Mouse (Mus musculus) liver, embryonic 14.5 days (tissue): ENCODE results near the gene Caly. TPM values are rescaled to one million over a fixed set of nuclear protein-coding genes. Genes with fewer than 3 reads are reported as not detected.

ENCODE experiments used
- ATAC-seq: fragments of 200-750 bp; cut with Nextera tagmentation; 2 replicates; pipeline ENCODE4 v1.8.0; 2017; ENCODE audit warnings: moderate number of reproducible peaks, mild to moderate bottlenecking, moderate library complexity; ENCODE audit not compliant: insufficient read depth
- DNase-seq, 3 experiments: peaks; one replicate each; pipeline ENCODE4 v3.0.0-alpha.2; 2012 to 2013; ENCODE audit warnings: low read depth in 3 of 3, low spot score in 3 of 3
- H3K27ac ChIP-seq: fragments of 300-500 bp; sonication (generic); 2 replicates; pipeline ENCODE4 v1.5.1; 2014; ENCODE audit warnings: moderate library complexity, mild to moderate bottlenecking, control low read depth, inconsistent platforms
- H3K27me3 ChIP-seq: fragments of 300-500 bp; sonication (generic); 2 replicates; pipeline ENCODE4 v1.6.1; 2014; ENCODE audit warnings: mild to moderate bottlenecking, low read length, moderate library complexity; ENCODE audit not compliant: control insufficient read depth, insufficient read depth
- H3K36me3 ChIP-seq: fragments of 300-500 bp; sonication (generic); replicated peaks from 2 replicates; pipeline ENCODE4 v1.6.1; 2014; ENCODE audit warnings: low read depth; ENCODE audit not compliant: control insufficient read depth, insufficient read depth
- H3K4me1 ChIP-seq, 2 experiments: fragments of 200-500 bp in 1 of 2; fragments of 300-500 bp in 1 of 2; sonication (generic) in 1 of 2; replicated peaks; 2 replicates each; pipeline ENCODE4 v1.6.1; 2012 to 2014; ENCODE audit warnings: antibody characterized with exemption in 1 of 2, inconsistent platforms in 1 of 2, low read length in 1 of 2; ENCODE audit not compliant: control insufficient read depth in 2 of 2, insufficient read depth in 2 of 2
- H3K4me2 ChIP-seq: fragments of 300-500 bp; sonication (generic); 2 replicates; pipeline ENCODE4 v1.6.1; 2014; ENCODE audit warnings: low read depth, mild to moderate bottlenecking, control low read depth, moderate library complexity
- H3K4me3 ChIP-seq, 2 experiments: fragments of 200-500 bp in 1 of 2; fragments of 300-500 bp in 1 of 2; sonication (generic) in 1 of 2; 2 replicates each; pipeline ENCODE4 v1.5.1; 2012 to 2014; ENCODE audit warnings: low read depth in 2 of 2, low read length in 2 of 2, mild to moderate bottlenecking in 2 of 2, control low read depth in 1 of 2, inconsistent platforms in 1 of 2, moderate library complexity in 1 of 2; ENCODE audit not compliant: insufficient read depth in 1 of 2
- H3K9ac ChIP-seq: fragments of 300-500 bp; sonication (generic); replicated peaks from 2 replicates; pipeline ENCODE4 v1.6.1; 2014; ENCODE audit warnings: mild to moderate bottlenecking, control low read depth, moderate library complexity
- H3K9me3 ChIP-seq: fragments of 300-500 bp; sonication (generic); 2 replicates; pipeline ENCODE4 v1.6.1; 2016; ENCODE audit warnings: low read length, mixed read lengths; ENCODE audit not compliant: control insufficient read depth
- CTCF ChIP-seq: IDR thresholded peaks from 2 replicates; pipeline ENCODE4 v1.5.1; 2016; ENCODE audit warnings: antibody characterized with exemption, low read depth, control low read depth
- EP300 ChIP-seq: IDR thresholded peaks from 2 replicates; pipeline ENCODE4 v1.6.1; 2016; ENCODE audit warnings: antibody characterized with exemption, low read depth
- WGBS: fragments of 180-500 bp; shearing (Covaris S2); extraction: QIAGEN DNeasy Blood & Tissue Kit; methylation state at CpG from one replicate; pipeline ENCODE4 v1.1.7; 2014; ENCODE audit not compliant: insufficient replicate concordance; 5-methylcytosine and 5-hydroxymethylcytosine counted together
- polyA plus RNA-seq, 2 experiments: library from polyadenylated mRNA; depleted of rRNA in 1 of 2; stranded (reverse) in 1 of 2; unstranded in 1 of 2; fragments of >200 nt; fragmentation: Nextera tagmentation in 1 of 2; extraction: Ambion mirVana in 1 of 2; gene quantifications; 2 replicates each; pipeline versions ENCODE4 v1.2.1 to v1.2.3; 2012 to 2014

The Caly gene
- polyA plus RNA-seq, 2 experiments: not detected

DNA sequence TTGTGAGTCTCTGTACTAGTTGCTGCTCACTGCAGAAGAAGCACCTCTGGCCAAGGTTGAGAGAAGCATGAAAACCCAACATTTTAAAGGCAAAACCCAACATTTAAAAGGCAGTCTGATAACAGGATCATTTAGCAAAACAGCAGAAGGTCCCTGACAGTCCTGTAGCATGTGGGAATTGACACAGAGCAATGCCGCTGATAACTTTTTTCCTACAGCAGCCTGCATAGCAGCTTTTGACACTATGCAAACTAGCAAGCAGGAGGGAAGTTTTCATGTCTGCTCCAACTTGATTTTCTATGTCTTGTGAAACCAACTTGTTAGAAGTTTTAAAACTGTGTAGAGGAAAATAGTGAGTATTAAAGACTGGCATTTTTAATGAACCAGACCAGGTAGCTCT, 42.0 kb upstream of the Caly start:
- DNase-seq (no peak), ATAC-seq (no peak)
- WGBS: 76% methylated on average over 1 of the region's 1 CpGs
- no peak for TF ChIP-seq EP300
- TF ChIP-seq CTCF: no peak
- H3K4me1 ChIP-seq: peaks cover 5 to 21% of the 10 kb centered on the region in 2 experiments; a peak in 3 of 4 replicates
- H3K9ac ChIP-seq: no peak overlapping the region
- H3K9me3 ChIP-seq: no peaks in the 10 kb centered on the region
- H3K4me2 ChIP-seq: no peak overlapping the region
- no peaks in the 10 kb centered on the region for H3K27me3 ChIP-seq
- H3K4me3 ChIP-seq: no peak overlapping the region
- H3K36me3 ChIP-seq: no peaks in the 10 kb centered on the region
- H3K27ac ChIP-seq: no peak overlapping the region

DNA sequence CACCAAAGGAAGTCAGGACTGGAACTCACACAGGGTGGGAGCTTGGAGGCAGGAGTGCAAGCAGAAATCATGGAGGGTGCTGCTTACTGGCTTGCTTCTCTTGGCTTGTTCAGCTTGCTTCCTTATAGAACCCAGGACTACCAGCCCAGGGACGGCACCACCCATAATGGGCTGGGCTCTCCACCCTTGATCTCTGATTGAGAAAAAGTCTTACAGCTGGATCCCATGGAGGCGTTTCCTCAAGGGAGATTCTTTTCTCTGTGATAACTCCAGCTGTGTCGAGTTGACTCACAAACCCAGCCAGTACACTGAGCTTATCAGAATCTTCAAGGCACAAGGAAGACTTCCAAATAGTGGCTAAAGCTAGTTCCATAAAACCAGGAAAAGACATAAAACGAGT, 40.4 kb upstream of the Caly start:
- H3K4me3 ChIP-seq: no peak overlapping the region
- H3K9me3 ChIP-seq: no peaks in the 10 kb centered on the region
- ATAC-seq: no peak
- H3K9ac ChIP-seq: no peak overlapping the region
- no peaks in the 10 kb centered on the region for H3K27me3 ChIP-seq
- no peak for TF ChIP-seq EP300
- TF ChIP-seq CTCF: no peak
- no peak overlapping the region for H3K4me2 ChIP-seq
- WGBS: 11% methylated on average over 4 of the region's 4 CpGs
- no peaks in the 10 kb centered on the region for H3K36me3 ChIP-seq
- DNase-seq: no peak
- H3K4me1 ChIP-seq: peaks cover 5 to 21% of the 10 kb centered on the region in 2 experiments; a peak in 3 of 4 replicates
- H3K27ac ChIP-seq: no peak overlapping the region

DNA sequence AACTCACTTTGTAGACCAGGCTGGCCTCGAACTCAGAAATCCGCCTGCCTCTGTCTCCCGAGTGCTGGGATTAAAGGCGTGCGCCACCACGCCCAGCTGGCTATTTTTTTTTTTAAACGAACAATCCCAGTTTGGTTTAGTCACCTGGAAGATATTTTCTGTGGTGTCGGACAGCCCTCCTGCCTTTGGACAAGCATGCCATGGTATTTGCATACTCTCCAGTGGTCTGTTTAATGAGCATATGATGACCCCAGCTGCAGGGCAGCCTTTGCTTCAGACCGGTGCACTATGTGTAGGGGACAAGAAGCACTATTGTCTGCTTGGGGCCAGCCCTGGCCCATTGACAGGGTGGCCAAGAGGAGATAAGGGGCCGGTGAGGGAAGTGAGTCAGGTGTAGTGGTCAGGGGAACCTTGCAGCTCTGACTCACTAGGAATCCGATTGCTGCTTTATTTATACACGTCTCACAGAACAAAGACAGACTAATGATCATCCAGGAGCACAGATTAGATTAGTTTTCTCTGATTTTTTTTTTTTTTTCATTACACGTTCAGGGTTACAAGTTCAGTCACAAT, 39.1 kb upstream of the Caly start:
- Histone ChIP-seq H3K27ac (no peak overlapping the region), H3K4me1 (peaks cover 12 to 25% of the 10 kb centered on the region in 2 experiments), H3K27me3 (no peaks in the 10 kb centered on the region), H3K4me3 (no peak overlapping the region), H3K4me2 (no peak overlapping the region), H3K9ac (no peak overlapping the region), H3K9me3 (no peaks in the 10 kb centered on the region), H3K36me3 (no peaks in the 10 kb centered on the region)
- TF ChIP-seq EP300: no peak
- TF ChIP-seq CTCF: no peak
- ATAC-seq: no peak
- 50% methylated on average over 13 of the region's 13 CpGs for WGBS
- no peak for DNase-seq

DNA sequence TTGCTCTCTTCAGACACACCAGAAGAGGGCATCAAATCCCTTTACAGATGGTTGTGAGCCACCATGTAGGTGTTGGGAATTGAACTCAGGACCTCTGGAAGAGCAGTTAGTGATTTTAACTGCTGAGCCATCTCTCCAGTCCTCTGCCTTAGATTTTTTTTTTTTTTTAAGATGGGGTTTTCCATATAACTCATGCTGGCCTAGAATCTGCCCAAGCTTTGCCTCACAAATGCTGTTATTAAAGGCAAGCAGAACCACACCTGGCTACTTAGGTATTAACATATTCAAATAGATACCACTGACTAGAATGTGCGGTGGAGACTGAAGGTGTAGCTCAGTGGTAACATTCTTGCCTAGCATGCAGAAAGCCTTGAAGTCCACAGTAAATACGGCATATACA, 38.1 kb upstream of the Caly start:
- no peak for ATAC-seq
- H3K4me3 ChIP-seq: no peak overlapping the region

DNA sequence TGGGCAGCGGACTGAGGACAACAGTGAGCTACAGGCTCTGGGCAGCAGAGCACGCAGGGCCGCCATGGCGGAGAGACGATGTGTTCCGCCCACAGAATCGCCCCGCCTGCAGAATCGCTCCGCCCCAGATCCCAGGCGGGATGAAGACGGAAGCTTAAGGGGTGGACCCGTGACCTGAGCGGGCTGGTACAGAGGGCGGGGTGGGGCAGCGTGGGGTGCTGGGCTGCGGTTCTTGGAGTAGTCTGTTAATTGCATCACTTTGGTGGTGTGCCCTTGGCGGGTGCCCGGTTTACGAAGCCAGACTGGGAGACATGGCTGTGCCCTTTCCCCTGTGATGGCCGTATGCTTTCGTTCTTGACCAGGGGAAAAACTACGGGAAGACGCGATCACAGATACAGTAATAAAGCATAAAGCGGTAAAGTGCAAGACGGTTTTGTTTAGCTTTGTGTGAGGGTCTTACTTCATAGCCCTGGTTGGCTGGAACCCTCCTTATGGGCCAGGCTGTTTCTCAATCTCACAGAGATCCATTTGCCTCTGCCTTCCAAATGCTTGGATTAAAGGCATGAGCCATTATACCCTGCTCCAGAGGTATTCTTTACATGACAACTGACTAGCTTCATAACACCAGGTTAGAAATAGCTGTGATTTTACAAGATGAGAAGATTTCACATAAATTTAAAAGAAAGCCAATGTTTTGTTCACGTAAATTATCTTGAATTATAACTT, 34.1 kb upstream of the Caly start, which contains the start of gene Echs1:
Gene Echs1, minus strand, starts transcription at position 148 of the 726 bp plus-strand sequence.
- Histone ChIP-seq H3K4me2 (peak within 1 kb of the TSS; percentile 90), H3K9ac (peak within 1 kb of the TSS; percentile 75), H3K27me3 (no peaks in the 10 kb centered on the region), H3K36me3 (no peaks in the 10 kb centered on the region), H3K27ac (peak within 1 kb of the TSS; percentile 67), H3K4me1 (peaks cover 7 to 13% of the 10 kb centered on the region in 2 experiments), H3K4me3 (peak within 1 kb of the TSS; percentile 80 to 81), H3K9me3 (no peaks in the 10 kb centered on the region)
- ATAC-seq (peak; percentile 97), DNase-seq (peak; percentile 82 to 85 (median 84))
- TF ChIP-seq EP300 (no peak), CTCF (no peak)
- 4% methylated on average over 28 of the region's 28 CpGs for WGBS

More for the DNA sequence above, 38.1 kb upstream of the Caly start:
- H3K27me3 ChIP-seq: no peaks in the 10 kb centered on the region
- TF ChIP-seq EP300 (no peak), CTCF (no peak)
- no peaks in the 10 kb centered on the region for H3K36me3 ChIP-seq
- H3K4me1 ChIP-seq: peaks cover 12 to 27% of the 10 kb centered on the region in 2 experiments
- H3K27ac ChIP-seq: no peak overlapping the region
- no peak for DNase-seq
- H3K9me3 ChIP-seq: no peaks in the 10 kb centered on the region
- no peak overlapping the region for H3K4me2 ChIP-seq
- no peak overlapping the region for H3K9ac ChIP-seq
- 78% methylated on average over 2 of the region's 2 CpGs for WGBS
